Mouse (Mus musculus): ENCODE results near the gene Icos. TPM values are rescaled to one million over a fixed set of nuclear protein-coding genes. Genes with fewer than 3 reads are reported as not detected.

Gene Icos
- total RNA-seq (2023): 55.1 TPM

DNA sequence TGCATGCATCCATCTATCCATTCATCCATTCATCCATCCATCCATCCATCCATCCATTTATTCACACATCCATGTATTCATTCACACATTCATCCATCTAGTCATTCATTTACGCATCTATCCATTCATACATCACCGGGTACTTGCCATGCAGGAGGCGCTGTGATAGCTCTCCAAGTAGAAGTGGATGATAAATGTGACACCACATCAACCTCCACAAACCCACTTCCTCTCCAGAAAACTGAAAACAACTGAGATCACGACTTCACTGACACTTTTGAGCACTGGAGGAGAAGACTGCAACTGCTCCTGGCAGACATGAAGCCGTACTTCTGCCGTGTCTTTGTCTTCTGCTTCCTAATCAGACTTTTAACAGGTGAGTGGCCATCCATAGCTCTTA lies at the start of gene Icos:
TSS of gene Icos (plus strand) at position 287 of the 400 bp plus-strand sequence.

Other genes starting within 250 kb of the Icos start
- 71.0 TPM for gene Ctla4, start 90.9 kb upstream of the Icos start, total RNA-seq (2023)

All from CD4-positive naive resting alpha-beta T cell, adult 76 days (primary cell).